Mouse (Mus musculus) intestine, postnatal 0 days (tissue): ENCODE measurements at regions not wholly inside any gene's neighbourhood (a gene's known extent, or its start where the extent isn't known, plus 50 kb on each side); places are given as distances from the start of the nearest gene placed in this dataset.

Experiments used
- ATAC-seq: fragments of 200-750 bp; cut with Nextera tagmentation; 2 replicates; pipeline ENCODE4 v1.8.0; 2017; ENCODE audit warnings: mild to moderate bottlenecking, moderate TSS enrichment, moderate library complexity
- H3K27ac ChIP-seq: fragments of 300-500 bp; sonication (generic); 2 replicates; pipeline ENCODE4 v1.5.1; 2014; ENCODE audit warnings: mild to moderate bottlenecking, low read depth, low read length, moderate library complexity
- H3K27me3 ChIP-seq: fragments of 300-500 bp; sonication (generic); replicated peaks from 2 replicates; pipeline ENCODE4 v1.6.1; 2014; ENCODE audit warnings: low read length, mixed read lengths; ENCODE audit not compliant: control insufficient read depth, insufficient read depth
- H3K36me3 ChIP-seq: fragments of 300-500 bp; sonication (generic); 2 replicates; pipeline ENCODE4 v1.6.1; 2014; ENCODE audit warnings: mild to moderate bottlenecking, moderate library complexity; ENCODE audit not compliant: control insufficient read depth, insufficient read depth
- H3K4me1 ChIP-seq: fragments of 300-500 bp; sonication (generic); replicated peaks from 2 replicates; pipeline ENCODE4 v1.6.1; 2014; ENCODE audit warnings: antibody characterized with exemption, low read length, mixed read lengths; ENCODE audit not compliant: control insufficient read depth, insufficient read depth
- H3K4me2 ChIP-seq: fragments of 300-500 bp; sonication (generic); replicated peaks from 2 replicates; pipeline ENCODE4 v1.6.1; 2014; ENCODE audit warnings: low read depth, mild to moderate bottlenecking, moderate library complexity
- H3K4me3 ChIP-seq: fragments of 300-500 bp; sonication (generic); 2 replicates; pipeline ENCODE4 v1.5.1; 2014; ENCODE audit warnings: low read depth, low read length
- H3K9ac ChIP-seq: fragments of 300-500 bp; sonication (generic); 2 replicates; pipeline ENCODE4 v1.6.1; 2014; ENCODE audit warnings: mild to moderate bottlenecking, low read depth, low read length
- H3K9me3 ChIP-seq: fragments of 300-500 bp; sonication (generic); 2 replicates; pipeline ENCODE4 v1.6.1; 2016; ENCODE audit warnings: mixed run types; ENCODE audit not compliant: control insufficient read depth
- CTCF ChIP-seq: sonication (generic); IDR thresholded peaks from 2 replicates; pipeline ENCODE4 v1.5.1; 2016; ENCODE audit warnings: low read depth, mild to moderate bottlenecking, control low read depth, antibody characterized with exemption, moderate library complexity
- WGBS: fragments of 180-500 bp; shearing (Covaris S2); extraction: QIAGEN DNeasy Blood & Tissue Kit; methylation state at CpG from one replicate; pipeline ENCODE4 v1.1.7; 2014; 5-methylcytosine and 5-hydroxymethylcytosine counted together

DNA sequence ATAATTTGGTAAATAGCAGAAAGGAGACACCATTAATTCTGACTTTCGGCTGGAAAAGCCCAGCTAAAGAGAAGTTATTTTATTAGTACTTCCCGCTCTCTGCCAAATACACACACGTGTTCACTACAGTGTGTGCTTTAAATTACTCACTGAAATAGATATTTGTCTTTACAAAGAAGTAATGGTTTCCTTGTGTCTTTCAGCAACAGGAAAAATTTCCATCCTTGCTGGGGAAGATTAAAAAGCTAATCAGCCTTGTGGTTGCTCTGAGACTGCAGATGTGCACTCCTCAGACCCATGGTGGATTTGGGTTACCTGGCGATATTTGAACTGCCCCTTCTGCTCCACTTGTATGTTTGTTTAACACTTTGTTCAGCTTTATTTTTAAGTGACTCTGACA lies 1065.0 kb downstream of the Bcl11a start:
- no peaks in the 10 kb centered on the region for H3K4me1 ChIP-seq
- no peaks in the 10 kb centered on the region for H3K27me3 ChIP-seq
- 70% methylated on average over 4 of the region's 4 CpGs for WGBS
- no peak overlapping the region for H3K27ac ChIP-seq
- no peak for TF ChIP-seq CTCF
- no peaks in the 10 kb centered on the region for H3K9me3 ChIP-seq
- no peak overlapping the region for H3K4me2 ChIP-seq
- H3K36me3 ChIP-seq: no peaks in the 10 kb centered on the region
- ATAC-seq: no peak
- no peak overlapping the region for H3K9ac ChIP-seq
- H3K4me3 ChIP-seq: no peak overlapping the region

GRCm38 (mm10) chr11:25147287-25147686 lies 1063.3 kb downstream of the 5730522E02Rik start:
- Histone ChIP-seq H3K4me1 (no peaks in the 10 kb centered on the region), H3K9ac (no peak overlapping the region), H3K4me2 (no peak overlapping the region), H3K9me3 (no peaks in the 10 kb centered on the region), H3K36me3 (no peaks in the 10 kb centered on the region), H3K27ac (no peak overlapping the region), H3K27me3 (no peaks in the 10 kb centered on the region), H3K4me3 (no peak overlapping the region)
- no peak for ATAC-seq
- no peak for TF ChIP-seq CTCF
- 92% methylated on average over 3 of the region's 3 CpGs for WGBS

- no peak for TF ChIP-seq CTCF
- WGBS: 32% methylated on average over 5 of the region's 5 CpGs
- Histone ChIP-seq H3K27me3 (no peaks in the 10 kb centered on the region), H3K9me3 (no peaks in the 10 kb centered on the region), H3K36me3 (no peaks in the 10 kb centered on the region), H3K27ac (no peak overlapping the region), H3K4me3 (no peak overlapping the region), H3K4me2 (no peak overlapping the region), H3K4me1 (no peaks in the 10 kb centered on the region), H3K9ac (no peak overlapping the region)
- ATAC-seq: no peak
These were observed 1053.9 kb downstream of the 5730522E02Rik start for GRCm38 (mm10) chr11:25156705-25157104.

GRCm38 (mm10) chr11:25157135-25157860 lies 1053.3 kb downstream of the 5730522E02Rik start:
- no peaks in the 10 kb centered on the region for H3K36me3 ChIP-seq
- H3K27ac ChIP-seq: no peak overlapping the region
- no peak overlapping the region for H3K9ac ChIP-seq
- TF ChIP-seq CTCF: no peak
- WGBS: 38% methylated on average over 11 of the region's 11 CpGs
- H3K4me3 ChIP-seq: no peak overlapping the region
- no peaks in the 10 kb centered on the region for H3K9me3 ChIP-seq
- H3K27me3 ChIP-seq: no peaks in the 10 kb centered on the region
- no peaks in the 10 kb centered on the region for H3K4me1 ChIP-seq
- ATAC-seq: no peak
- no peak overlapping the region for H3K4me2 ChIP-seq

- Histone ChIP-seq H3K4me2 (no peak overlapping the region), H3K27me3 (no peaks in the 10 kb centered on the region), H3K27ac (no peak overlapping the region), H3K9ac (no peak overlapping the region), H3K4me3 (no peak overlapping the region), H3K9me3 (no peaks in the 10 kb centered on the region), H3K4me1 (no peaks in the 10 kb centered on the region), H3K36me3 (no peaks in the 10 kb centered on the region)
- TF ChIP-seq CTCF: no peak
- WGBS: 65% methylated on average over 3 of the region's 3 CpGs
- ATAC-seq: no peak
These were observed 1052.7 kb downstream of the 5730522E02Rik start for GRCm38 (mm10) chr11:25157861-25158245.

- Histone ChIP-seq H3K9me3 (no peaks in the 10 kb centered on the region), H3K9ac (no peak overlapping the region), H3K4me2 (no peak overlapping the region), H3K27me3 (no peaks in the 10 kb centered on the region), H3K4me3 (no peak overlapping the region), H3K36me3 (no peaks in the 10 kb centered on the region), H3K27ac (no peak overlapping the region), H3K4me1 (no peaks in the 10 kb centered on the region)
- no peak for TF ChIP-seq CTCF
- 91% methylated on average over 1 of the region's 1 CpGs for WGBS
- no peak for ATAC-seq
These were observed 1051.7 kb downstream of the 5730522E02Rik start for GRCm38 (mm10) chr11:25158884-25159283.
